Mouse (Mus musculus) lung, adult 2 months (tissue): Measurements from ENCODE around the gene Pnrc1.

Experiments
- CTCF ChIP-seq: fragments of 200-500 bp; IDR thresholded peaks from 2 replicates; pipeline ENCODE4 v1.5.1; 2011; ENCODE audit warnings: mild to moderate bottlenecking, low read length, control low read depth; ENCODE audit not compliant: insufficient read depth
- POLR2A ChIP-seq: fragments of 200-500 bp; IDR thresholded peaks from 2 replicates; pipeline ENCODE4 v1.6.1; 2011; ENCODE audit warnings: low read depth, mild to moderate bottlenecking, control low read depth, low read length, borderline replicate concordance; ENCODE audit errors: extremely low read depth

DNA sequence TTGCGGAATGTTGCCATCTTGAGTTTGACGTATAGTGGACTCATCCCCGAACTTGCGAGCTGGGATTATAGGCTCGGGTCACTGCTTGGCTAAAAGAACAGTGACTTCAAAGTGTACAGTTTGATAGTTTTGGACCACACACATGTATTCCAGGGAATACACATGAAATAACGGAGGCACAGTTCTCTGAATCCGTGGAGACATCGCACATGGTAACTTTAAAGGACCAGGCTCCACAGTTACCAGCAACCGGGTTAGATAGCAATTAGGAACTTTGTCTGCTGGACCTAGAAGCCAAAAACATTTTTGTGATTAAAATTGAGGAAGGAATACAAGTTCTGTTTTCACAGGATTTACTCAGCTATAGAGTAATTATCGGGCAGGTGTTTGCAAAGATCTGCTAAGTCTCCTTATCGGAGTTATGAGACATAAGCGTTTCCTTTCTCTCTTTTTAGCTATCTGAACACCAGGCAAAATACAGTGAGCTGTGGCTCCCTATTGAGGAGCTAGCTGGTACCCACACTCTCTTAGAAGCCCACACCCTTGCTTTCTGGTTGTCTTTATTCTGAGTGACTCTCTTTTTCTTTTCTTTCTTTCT, 21.0 kb upstream of the Pnrc1 start:
- TF ChIP-seq CTCF (no peak), POLR2A (no peak)
